Comparison of ENCODE assay signal across 11 mouse cellular contexts in genomic region chr17:45578843-45579242, GRCm38 (mm10). TPM values are rescaled to one million over a fixed set of nuclear protein-coding genes. Genes with fewer than 3 reads are reported as not detected.
DNase-seq lines count a peak whose midpoint lies in the region; ATAC-seq and TF ChIP-seq lines count a peak whose summit lies in the region.
"Had no signal": no experiment of that assay in that cellular context is flagged by ENCODE, and none has a peak within 500 bp of the region (broad histone marks: within the 10 kb centered on the region; RNA-seq: fewer than 3 reads in every experiment).

No protein-coding gene starts in this region.

- H3K4me2 ChIP-seq in heart, embryonic 12.5 days = no peak overlapping the region
- no peak overlapping the region for H3K4me2 ChIP-seq in lung, postnatal 0 days (replicated peaks; ENCODE audit: low read depth, low read length)

- TF ChIP-seq CTCF in lung, postnatal 0 days (IDR thresholded peaks at IDR 0.05) = peak; percentile 80

- H3K4me3 ChIP-seq in heart, embryonic 12.5 days = no peak overlapping the region
- no peak overlapping the region for H3K4me3 ChIP-seq in lung, postnatal 0 days (ENCODE audit: low read depth, low read length)
- no peak overlapping the region for H3K4me3 ChIP-seq in embryonic facial prominence, embryonic 10.5 days
- H3K4me3 ChIP-seq: megakaryocyte, embryonic 14.5 days had no signal

- H3K9ac ChIP-seq in heart, embryonic 12.5 days = 0 out of 2 replicates have a peak overlapping the region, but pooled peaks have one; percentile 5
- no peak overlapping the region for H3K9ac ChIP-seq in lung, postnatal 0 days (replicated peaks; ENCODE audit: low read depth)

- no peaks in the 10 kb centered on the region for H3K9me3 ChIP-seq in heart, embryonic 12.5 days (replicated peaks)
- no peaks in the 10 kb centered on the region for H3K9me3 ChIP-seq in lung, postnatal 0 days (ENCODE audit: low read length)
- H3K9me3 ChIP-seq in embryonic facial prominence, embryonic 10.5 days = no peaks in the 10 kb centered on the region
- H3K9me3 ChIP-seq: megakaryocyte, embryonic 14.5 days had no signal

- intact Hi-C loops in heart, postnatal 36 days (cut with DNase I) = no loop called here

- H3K4me1 ChIP-seq in heart, embryonic 12.5 days (replicated peaks) = peaks cover 42% of the 10 kb centered on the region
- H3K4me1 ChIP-seq in lung, postnatal 0 days (ENCODE audit: insufficient read depth, low read depth, low read length) = peaks cover 14% of the 10 kb centered on the region
- H3K4me1 ChIP-seq in embryonic facial prominence, embryonic 10.5 days = peaks cover 29% of the 10 kb centered on the region

- H3K36me3 ChIP-seq in heart, embryonic 12.5 days = no peaks in the 10 kb centered on the region
- H3K36me3 ChIP-seq in lung, postnatal 0 days (ENCODE audit: insufficient read depth, low read length) = no peaks in the 10 kb centered on the region
- H3K36me3 ChIP-seq in embryonic facial prominence, embryonic 10.5 days (replicated peaks) = no peaks in the 10 kb centered on the region

- DNase-seq in heart, postnatal 36 days = no peak
- peak; percentile 53 for DNase-seq in lung, postnatal 0 days (ENCODE audit: low spot score)
- no peak for DNase-seq in lung, postnatal 14 days
- DNase-seq in embryonic facial prominence, embryonic 10.5 days (ENCODE audit: low spot score) = peak; percentile 16
- DNase-seq in thymus, postnatal 25 days = peak; percentile 54
- DNase-seq in left cerebral cortex, adult 8-10 months (ENCODE audit: low spot score in 2 of 2) = no peak
- no peak for DNase-seq in cerebellum, postnatal 4 days (ENCODE audit: low spot score in 2 of 2)
- DNase-seq: gastrocnemius, postnatal 14 days had no signal

- no peaks in the 10 kb centered on the region for H3K27me3 ChIP-seq in heart, embryonic 12.5 days (replicated peaks)
- no peaks in the 10 kb centered on the region for H3K27me3 ChIP-seq in lung, postnatal 0 days (replicated peaks; ENCODE audit: insufficient read depth, low read length)
- no peaks in the 10 kb centered on the region for H3K27me3 ChIP-seq in embryonic facial prominence, embryonic 10.5 days (replicated peaks; ENCODE audit: low read depth, poor library complexity, severe bottlenecking)

- no peak for TF ChIP-seq EP300 in lung, postnatal 0 days (IDR thresholded peaks at IDR 0.05)

- ATAC-seq in heart, embryonic 12.5 days (ENCODE audit: insufficient number of reproducible peaks, low FRiP score) = no peak
- no peak for ATAC-seq in lung, postnatal 0 days

- H3K27ac ChIP-seq in heart, embryonic 12.5 days (ENCODE audit: poor library complexity, severe bottlenecking) = peak overlapping the region; percentile 81
- H3K27ac ChIP-seq in lung, postnatal 0 days (ENCODE audit: low read length) = no peak overlapping the region
- H3K27ac ChIP-seq in embryonic facial prominence, embryonic 10.5 days (replicated peaks) = no peak overlapping the region

- WGBS in heart, embryonic 12.5 days = 77% methylated on average over 7 of the region's 7 CpGs
- 82% methylated on average over 7 of the region's 7 CpGs for WGBS in lung, postnatal 0 days
- WGBS in embryonic facial prominence, embryonic 10.5 days = 73% methylated on average over 7 of the region's 7 CpGs

RNA-seq across cellular contexts. Expression of gene Hsp90ab1, which starts 5.8 kb away (rescaled TPM):
- polyA plus RNA-seq in heart, embryonic 12.5 days (2016; fragmentation: Nextera tagmentation; extraction: Ambion mirVana) = 1,306 and 1,316 TPM in 2 replicates
- total RNA-seq in heart, postnatal 36 days (2021) = 1,000 to 10,000 TPM; 1,126 to 1,337 TPM
- polyA plus RNA-seq in lung, postnatal 0 days (2015; fragmentation: Nextera tagmentation; extraction: Ambion mirVana) = 607 and 696 TPM in 2 replicates
- polyA plus RNA-seq in embryonic facial prominence, embryonic 10.5 days (2016; fragmentation: Nextera tagmentation; extraction: Ambion mirVana) = 2,187 and 2,215 TPM in 2 replicates
- 1,000 to 10,000 TPM; 1,476 to 1,616 (median 1,547) TPM for total RNA-seq in left cerebral cortex, adult 8-10 months (2022)

RNA-seq across cellular contexts. Expression of gene Slc35b2, which starts 15.2 kb away (rescaled TPM):
- 85.6 and 89.6 TPM in 2 replicates for polyA plus RNA-seq in heart, embryonic 12.5 days (2016; fragmentation: Nextera tagmentation; extraction: Ambion mirVana)
- 10 to 100 TPM; 27.6 to 32.7 TPM for total RNA-seq in heart, postnatal 36 days (2021)
- 84.8 and 85.1 TPM in 2 replicates for polyA plus RNA-seq in lung, postnatal 0 days (2015; fragmentation: Nextera tagmentation; extraction: Ambion mirVana)
- 95.8 and 101 TPM in 2 replicates for polyA plus RNA-seq in embryonic facial prominence, embryonic 10.5 days (2016; fragmentation: Nextera tagmentation; extraction: Ambion mirVana)
- total RNA-seq in left cerebral cortex, adult 8-10 months (2022) = 10 to 100 TPM; 26.8 to 33.4 (median 29.4) TPM

RNA-seq across cellular contexts. Expression of gene Slc29a1, which starts 20.6 kb away (rescaled TPM):
- polyA plus RNA-seq in heart, embryonic 12.5 days (2016; fragmentation: Nextera tagmentation; extraction: Ambion mirVana) = 68.3 and 74.1 TPM in 2 replicates
- total RNA-seq in heart, postnatal 36 days (2021) = 10 to 100 TPM; 66.7 to 73.5 TPM
- polyA plus RNA-seq in lung, postnatal 0 days (2015; fragmentation: Nextera tagmentation; extraction: Ambion mirVana) = 99.8 and 120 TPM in 2 replicates
- polyA plus RNA-seq in embryonic facial prominence, embryonic 10.5 days (2016; fragmentation: Nextera tagmentation; extraction: Ambion mirVana) = 53.4 and 58.1 TPM in 2 replicates
- total RNA-seq in left cerebral cortex, adult 8-10 months (2022) = 10 to 100 TPM; 27.4 to 32.1 (median 29.5) TPM

RNA-seq across cellular contexts. Expression of gene Mymx, which starts 23.1 kb away (rescaled TPM):
- polyA plus RNA-seq in heart, embryonic 12.5 days (2016; fragmentation: Nextera tagmentation; extraction: Ambion mirVana) = 0.24 and 0.92 TPM in 2 replicates
- total RNA-seq in heart, postnatal 36 days (2021) = not detected
- polyA plus RNA-seq in lung, postnatal 0 days (2015; fragmentation: Nextera tagmentation; extraction: Ambion mirVana) = not detected in 2 replicates
- polyA plus RNA-seq in embryonic facial prominence, embryonic 10.5 days (2016; fragmentation: Nextera tagmentation; extraction: Ambion mirVana) = 0.39 TPM in 2 replicates
- not detected for total RNA-seq in left cerebral cortex, adult 8-10 months (2022)
- polyA plus RNA-seq: cortical plate, adult 2 months had no signal

RNA-seq across cellular contexts. Expression of gene Nfkbie, which starts 23.3 kb away (rescaled TPM):
- polyA plus RNA-seq in heart, embryonic 12.5 days (2016; fragmentation: Nextera tagmentation; extraction: Ambion mirVana) = 2.5 and 3.1 TPM in 2 replicates
- total RNA-seq in heart, postnatal 36 days (2021) = 1 to 10 TPM; 1.4 to 1.5 TPM
- 2.4 and 5.0 TPM in 2 replicates for polyA plus RNA-seq in lung, postnatal 0 days (2015; fragmentation: Nextera tagmentation; extraction: Ambion mirVana)
- polyA plus RNA-seq in embryonic facial prominence, embryonic 10.5 days (2016; fragmentation: Nextera tagmentation; extraction: Ambion mirVana) = 6.6 and 7.1 TPM in 2 replicates
- total RNA-seq in left cerebral cortex, adult 8-10 months (2022) = 1 to 10 TPM; 2.1 to 3.2 (median 2.5) TPM

Comparison
In these comparisons a context has a peak if more than half of its experiments do, and no peak if none do; other contexts are left out.
1. DNase-seq: peak in lung, postnatal 0 days (single experiment), embryonic facial prominence, embryonic 10.5 days (single experiment) and thymus, postnatal 25 days (single experiment); none in heart, postnatal 36 days (0 of 2), lung, postnatal 14 days (single experiment), left cerebral cortex, adult 8-10 months (0 of 2) and cerebellum, postnatal 4 days (0 of 2).